Mouse (Mus musculus) adrenal gland, postnatal 10 days (tissue): ENCODE measurements around the gene Bicra. TPM values are rescaled to one million over a fixed set of nuclear protein-coding genes. Genes with fewer than 3 reads are reported as not detected.

Source experiments
- DNase-seq: peaks from one replicate; pipeline ENCODE4 v3.0.0; 2021; ENCODE audit warnings: mixed read lengths
- total RNA-seq, 2 experiments: library from RNA; stranded (reverse); gene quantifications; 2 replicates each; pipeline ENCODE4 v1.2.3; 2021

The Bicra gene
- total RNA-seq, 2 experiments from 2014 or later: 8.5 to 11.0 TPM

- peak; percentile 93 for DNase-seq
Observed at GRCm38 (mm10) chr7:15945721-15946536, 101.8 kb downstream of the Bicra start, which contains the start of gene Nop53. Nop53 (minus strand) TSS chr7:15946074.

DNA sequence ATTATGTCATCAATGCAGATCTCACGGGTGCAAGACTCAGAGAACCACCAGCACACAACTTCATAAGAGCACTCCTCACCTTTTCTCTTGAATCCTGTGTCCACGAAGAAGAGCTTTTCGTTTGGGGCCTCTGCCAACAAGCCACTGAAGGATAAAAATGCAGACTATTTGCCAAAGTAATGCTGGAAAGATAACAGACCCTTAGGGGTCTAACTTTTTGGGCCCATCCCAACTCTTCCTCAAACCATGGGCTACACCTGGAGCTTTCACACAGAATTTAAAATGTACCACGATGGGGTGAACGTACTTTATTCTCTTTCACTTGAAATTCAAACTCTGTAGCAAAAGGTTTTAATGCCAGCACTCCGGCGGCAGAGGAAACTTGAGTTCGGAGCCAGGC is 102.5 kb downstream of the Bicra start:
- no peak for DNase-seq

DNA sequence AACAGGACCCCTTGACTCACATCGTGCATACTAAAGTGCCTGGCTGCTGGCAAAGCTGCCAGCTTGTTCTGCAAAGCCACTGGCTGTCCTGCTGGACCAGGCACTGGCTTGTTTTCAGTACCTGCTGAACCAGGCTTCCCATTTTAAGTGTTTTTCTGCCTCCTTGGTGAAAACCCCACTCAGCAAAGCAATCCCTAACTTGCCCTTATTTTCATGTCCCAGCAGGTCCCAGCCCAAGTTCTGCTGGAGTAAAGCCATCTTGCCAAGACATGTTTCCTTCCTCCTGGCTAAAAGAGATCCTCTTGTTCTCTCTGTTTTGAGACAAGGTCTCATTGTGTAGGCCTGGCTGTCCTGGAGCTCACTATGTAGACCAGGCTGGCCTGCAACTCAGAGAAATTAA is 103.4 kb downstream of the Bicra start:
- DNase-seq: no peak

DNA sequence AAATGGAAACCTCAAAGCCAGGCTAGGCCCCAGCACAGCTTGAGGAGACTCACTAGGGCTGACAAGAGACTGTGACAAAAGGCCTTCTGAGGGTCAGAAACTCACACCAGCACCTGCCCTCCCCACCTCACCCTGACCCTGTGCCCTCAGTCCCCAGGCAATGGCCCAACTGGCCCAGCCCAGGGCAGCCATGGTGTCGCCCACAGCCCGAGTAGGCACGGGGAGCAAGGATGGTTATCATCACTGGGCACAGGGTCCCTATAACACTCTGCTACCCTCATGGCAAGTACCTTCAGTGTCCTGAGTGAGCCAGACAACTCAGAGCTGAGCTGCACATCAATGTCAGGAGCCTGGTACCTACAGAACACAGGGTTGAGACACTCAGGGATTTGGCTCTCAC is 109.1 kb downstream of the Bicra start:
- no peak for DNase-seq

DNA sequence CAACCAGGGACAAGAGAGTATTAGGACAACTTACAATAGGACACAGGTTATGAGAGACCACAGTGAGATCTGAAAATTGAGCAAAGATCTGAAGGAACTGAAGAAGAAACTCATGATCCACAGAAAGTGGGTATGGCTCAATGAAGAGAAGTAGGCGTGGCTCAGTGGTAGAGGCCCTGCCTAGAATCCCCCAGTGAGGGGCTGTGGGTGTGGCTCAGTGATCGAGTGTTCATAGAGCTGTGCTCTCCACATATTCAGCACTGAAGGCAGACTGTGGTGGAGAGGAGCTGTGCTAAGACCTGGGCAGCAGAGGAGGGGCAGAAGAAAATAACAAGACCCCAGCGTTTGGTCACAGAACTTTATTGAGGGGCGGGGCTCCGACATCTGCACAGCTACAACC is 110.2 kb downstream of the Bicra start:
- DNase-seq: no peak

DNA sequence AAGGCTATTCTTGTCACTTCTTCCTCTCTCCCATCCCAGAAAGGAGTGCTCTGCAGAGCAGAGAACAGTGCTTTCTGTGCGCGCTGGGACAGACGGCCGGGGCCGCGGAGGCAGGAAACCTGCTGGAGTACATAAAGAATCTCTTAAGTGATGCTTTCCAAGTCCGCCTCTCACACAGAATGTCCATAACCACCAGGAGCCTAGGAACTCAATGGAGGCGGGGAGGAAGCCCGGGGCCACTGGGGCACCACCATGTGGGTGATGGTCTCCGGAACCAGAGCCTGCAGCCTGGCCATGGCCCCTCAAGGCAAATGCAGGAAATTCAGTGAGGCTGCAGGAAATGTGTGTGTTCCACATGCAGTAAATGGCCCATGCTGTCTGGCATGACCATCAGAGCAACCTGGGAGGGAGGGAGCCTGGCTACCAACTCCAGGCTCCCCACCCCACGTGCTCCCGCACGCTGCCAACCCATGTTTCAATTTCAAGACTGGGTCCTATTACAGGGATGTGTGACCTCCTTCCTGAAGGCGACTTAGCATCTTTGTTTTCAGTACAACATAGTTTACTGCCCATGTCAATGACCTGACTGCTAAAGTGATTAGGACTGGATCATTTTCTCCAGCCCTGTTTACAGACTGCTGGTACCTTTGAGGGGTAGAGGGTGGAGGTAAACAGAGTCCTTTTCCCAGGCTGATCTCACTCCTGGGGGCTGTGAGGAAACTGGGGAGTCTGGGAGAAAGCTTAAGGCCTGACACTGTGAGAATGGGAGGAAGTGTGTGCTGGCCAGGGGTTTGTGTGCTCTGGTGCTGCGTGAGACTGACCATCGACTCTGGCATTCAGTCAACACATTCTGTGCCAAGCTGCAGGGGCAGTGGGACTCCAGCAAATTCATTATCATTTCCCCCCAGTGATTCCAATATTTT is 114.0 kb downstream of the Bicra start:
- DNase-seq: peak; percentile 32

DNA sequence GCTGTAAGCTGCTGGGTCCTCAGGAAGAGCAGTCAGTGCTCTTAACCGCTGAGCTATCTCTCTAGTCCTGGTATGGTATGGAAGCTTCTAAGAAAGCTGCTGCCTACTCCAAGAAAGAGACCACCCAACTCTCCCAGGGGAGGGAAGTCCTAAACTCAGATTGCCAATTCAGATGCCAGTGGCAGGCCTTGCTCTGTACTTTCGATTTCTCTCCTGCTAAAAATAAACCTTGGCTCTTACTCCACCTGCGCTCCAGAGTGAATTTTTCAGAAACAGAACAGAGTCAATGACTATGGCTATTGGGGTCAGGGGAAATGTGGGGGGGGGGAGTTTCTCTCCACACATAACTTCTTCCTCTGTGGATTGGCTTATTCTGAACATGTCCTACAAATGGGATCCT is 116.1 kb downstream of the Bicra start:
- no peak for DNase-seq

DNA sequence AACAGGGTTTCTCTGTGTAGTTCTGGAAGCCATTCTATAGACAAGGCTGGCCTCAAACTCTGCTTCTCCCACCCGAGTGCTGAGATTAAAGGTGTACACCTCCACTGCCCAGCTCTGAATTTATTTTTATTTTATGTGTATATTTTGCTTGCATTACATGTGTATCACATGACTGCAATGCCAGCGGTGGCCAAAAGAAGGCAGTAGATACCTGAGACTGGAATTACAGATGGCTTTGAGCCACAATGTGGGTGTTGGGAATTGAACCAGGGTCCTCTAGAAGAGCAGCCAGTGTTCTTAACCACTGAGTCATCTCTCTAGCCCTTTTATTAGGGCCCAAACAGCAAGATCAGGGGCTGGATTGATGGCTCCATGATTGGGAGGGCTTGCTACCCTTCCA is 117.2 kb downstream of the Bicra start:
- DNase-seq: no peak

DNA sequence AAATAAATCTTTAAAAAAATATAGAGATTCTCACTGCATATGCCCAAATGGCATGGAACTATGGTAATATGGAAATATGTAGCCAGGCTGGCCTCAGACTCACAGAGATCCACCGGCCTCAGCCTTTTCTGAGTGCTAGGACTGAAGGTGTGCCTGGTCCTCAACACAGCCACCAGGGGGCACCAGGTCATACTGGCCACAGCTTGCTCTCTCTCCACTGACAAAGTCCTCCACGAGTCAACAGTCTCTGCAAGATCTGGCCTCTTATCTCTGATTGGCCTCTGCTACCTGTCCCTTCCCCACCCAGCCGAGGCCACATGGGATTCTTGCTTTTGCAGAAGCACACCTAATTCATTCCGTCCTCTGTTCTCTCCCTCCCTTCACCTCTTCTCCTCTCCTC is 117.8 kb downstream of the Bicra start:
- DNase-seq: peak; percentile 82

- peak; percentile 92 for DNase-seq
Observed at GRCm38 (mm10) chr7:15922220-15922773, 125.4 kb downstream of the Bicra start, which contains the start of gene Selenow. Selenow (minus strand) TSS chr7:15922402.

DNA sequence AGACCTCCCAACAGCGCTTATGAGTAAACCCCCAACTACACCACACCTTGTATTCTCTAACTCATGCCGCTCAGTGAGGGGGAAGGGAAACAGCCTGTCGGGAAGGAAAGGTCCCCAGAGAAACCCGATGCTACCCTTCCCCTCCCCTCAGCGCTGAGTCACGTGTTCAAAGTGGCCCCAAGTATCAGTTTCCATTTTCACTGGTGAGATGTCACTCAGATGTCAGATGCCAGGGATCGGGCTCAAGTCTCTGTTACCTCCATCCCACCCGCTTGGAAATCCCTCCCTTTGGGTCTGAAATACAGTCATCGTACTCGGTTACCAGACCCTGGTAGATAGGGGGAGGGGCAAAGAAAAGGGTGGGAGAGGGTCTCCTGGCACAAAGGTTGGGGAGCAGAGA is 125.9 kb downstream of the Bicra start:
- DNase-seq: peak; percentile 36

Other genes with a start within 250 kb of the Bicra start
- not detected for gene Obox6, start 208.2 kb downstream of the Bicra start, total RNA-seq
- gene Crx, start 168.0 kb downstream of the Bicra start, total RNA-seq: not detected
- under 1 TPM in 1 of 2 experiments, not detected in 1; 0.42 TPM for gene Crxos, start 165.3 kb downstream of the Bicra start, total RNA-seq
- 100 to 1,000 TPM; 187 to 228 TPM for gene Selenow, start 125.5 kb downstream of the Bicra start, total RNA-seq
- gene Nop53, start 101.8 kb downstream of the Bicra start, total RNA-seq: 100 to 1,000 TPM; 198 to 201 TPM
- gene Ehd2, start 80.4 kb downstream of the Bicra start, total RNA-seq: 100 to 1,000 TPM; 140 to 156 TPM
- gene Zfp541, start 13.9 kb upstream of the Bicra start, total RNA-seq: under 1 TPM; 0.09 TPM
- gene Napa, start 50.5 kb upstream of the Bicra start, total RNA-seq: 100 to 1,000 TPM; 106 to 109 TPM
- gene Kptn, start 72.0 kb upstream of the Bicra start, total RNA-seq: 10 to 100 TPM; 24.9 to 25.4 TPM
- 1 to 10 TPM; 3.0 to 3.8 TPM for gene Slc8a2, start 81.9 kb upstream of the Bicra start, total RNA-seq
- 10 to 100 TPM in 1 of 2 experiments, 1 to 10 TPM in 1; 9.6 to 12.2 TPM for gene Meis3, start 127.2 kb upstream of the Bicra start, total RNA-seq
- gene Dhx34, start 174.1 kb upstream of the Bicra start, total RNA-seq: 10 to 100 TPM; 10.4 to 14.9 TPM
- under 1 TPM; 0.36 to 0.67 TPM for gene C5ar2, start 196.2 kb upstream of the Bicra start, total RNA-seq
- 1 to 10 TPM; 2.7 to 3.9 TPM for gene C5ar1, start 211.6 kb upstream of the Bicra start, total RNA-seq
- 10 to 100 TPM; 20.4 to 24.2 TPM for gene Inafm1, start 225.7 kb upstream of the Bicra start, total RNA-seq
- gene Ccdc9, start 238.9 kb upstream of the Bicra start, total RNA-seq: 10 to 100 TPM; 54.7 to 67.5 TPM